Mouse (Mus musculus) lung, postnatal 0 days (tissue): ENCODE measurements at regions not wholly inside any gene's neighbourhood (a gene's known extent, or its start where the extent isn't known, plus 50 kb on each side); places are given as distances from the start of the nearest gene placed in this dataset.

Experiments
- CTCF ChIP-seq: IDR thresholded peaks from 2 replicates; pipeline ENCODE4 v1.5.1; 2016; ENCODE audit warnings: antibody characterized with exemption, mild to moderate bottlenecking
- EP300 ChIP-seq: IDR thresholded peaks from 2 replicates; pipeline ENCODE4 v1.6.1; 2016; ENCODE audit warnings: antibody characterized with exemption, mild to moderate bottlenecking, control low read depth

GRCm38 (mm10) chr5:97276724-97277123 lies 115.5 kb downstream of the Naa11 start:
- no peak for TF ChIP-seq CTCF
- no peak for TF ChIP-seq EP300
